Mouse (Mus musculus): ENCODE results near the gene Trir.

The Trir gene

GRCm38 (mm10) chr8:85026670-85027515, at the start of gene Trir:
Trir (plus strand) TSS chr8:85026823.
- no peak for DNase-seq (ENCODE audit: extremely low read depth, low read depth, low spot score)

GRCm38 (mm10) chr8:84977435-84978247, 49.0 kb upstream of the Trir start:
- DNase-seq (ENCODE audit: extremely low read depth, low read depth, low spot score): no peak

GRCm38 (mm10) chr8:84978248-84978940, 48.2 kb upstream of the Trir start, which contains the start of gene Junb:
Junb (minus strand) TSS chr8:84978718.
- DNase-seq (ENCODE audit: extremely low read depth, low read depth, low spot score): no peak

GRCm38 (mm10) chr8:84979599-84980421, 46.8 kb upstream of the Trir start:
- no peak for DNase-seq (ENCODE audit: extremely low read depth, low read depth, low spot score)

- DNase-seq (ENCODE audit: extremely low read depth, low read depth, low spot score): no peak
Measured at GRCm38 (mm10) chr8:84980622-84981358, 45.8 kb upstream of the Trir start.

- DNase-seq (ENCODE audit: extremely low read depth, low read depth, low spot score): no peak
Measured at GRCm38 (mm10) chr8:84981644-84982498, 44.8 kb upstream of the Trir start.

- no peak for DNase-seq (ENCODE audit: extremely low read depth, low read depth, low spot score)
Measured at GRCm38 (mm10) chr8:84982499-84983011, 44.1 kb upstream of the Trir start.

GRCm38 (mm10) chr8:84984294-84985048, 42.2 kb upstream of the Trir start:
- no peak for DNase-seq (ENCODE audit: extremely low read depth, low read depth, low spot score)

- DNase-seq (ENCODE audit: extremely low read depth, low read depth, low spot score): no peak
Measured at GRCm38 (mm10) chr8:84985049-84985683, 41.5 kb upstream of the Trir start.

- no peak for DNase-seq (ENCODE audit: extremely low read depth, low read depth, low spot score)
Measured at GRCm38 (mm10) chr8:84985684-84986378, 40.8 kb upstream of the Trir start.

GRCm38 (mm10) chr8:84986379-84986945, 40.2 kb upstream of the Trir start:
- DNase-seq (ENCODE audit: extremely low read depth, low read depth, low spot score): no peak

GRCm38 (mm10) chr8:84987388-84987787, 39.2 kb upstream of the Trir start:
- no peak for DNase-seq (ENCODE audit: extremely low read depth, low read depth, low spot score)

GRCm38 (mm10) chr8:84987903-84988302, 38.7 kb upstream of the Trir start:
- DNase-seq (ENCODE audit: extremely low read depth, low read depth, low spot score): no peak

GRCm38 (mm10) chr8:84989311-84989731, 37.3 kb upstream of the Trir start:
- no peak for DNase-seq (ENCODE audit: extremely low read depth, low read depth, low spot score)

- DNase-seq (ENCODE audit: extremely low read depth, low read depth, low spot score): no peak
Measured at GRCm38 (mm10) chr8:84989810-84990209, 36.8 kb upstream of the Trir start.

GRCm38 (mm10) chr8:84990349-84990748, 36.3 kb upstream of the Trir start, which contains the start of gene Hook2:
Hook2 (plus strand) TSS chr8:84990603.
- DNase-seq (ENCODE audit: extremely low read depth, low read depth, low spot score): no peak
